Mouse (Mus musculus) induced T-regulatory cell, adult 2 months (primary cell): ENCODE results near the gene Dbf4.
A peak's percentile ranks its signal among the peaks of the same experiment; 100 is the strongest.

Experiments
- DNase-seq: peaks from one replicate; pipeline ENCODE4 v3.0.0-alpha.2; 2012; ENCODE audit warnings: low read depth

Dbf4 gene

DNA sequence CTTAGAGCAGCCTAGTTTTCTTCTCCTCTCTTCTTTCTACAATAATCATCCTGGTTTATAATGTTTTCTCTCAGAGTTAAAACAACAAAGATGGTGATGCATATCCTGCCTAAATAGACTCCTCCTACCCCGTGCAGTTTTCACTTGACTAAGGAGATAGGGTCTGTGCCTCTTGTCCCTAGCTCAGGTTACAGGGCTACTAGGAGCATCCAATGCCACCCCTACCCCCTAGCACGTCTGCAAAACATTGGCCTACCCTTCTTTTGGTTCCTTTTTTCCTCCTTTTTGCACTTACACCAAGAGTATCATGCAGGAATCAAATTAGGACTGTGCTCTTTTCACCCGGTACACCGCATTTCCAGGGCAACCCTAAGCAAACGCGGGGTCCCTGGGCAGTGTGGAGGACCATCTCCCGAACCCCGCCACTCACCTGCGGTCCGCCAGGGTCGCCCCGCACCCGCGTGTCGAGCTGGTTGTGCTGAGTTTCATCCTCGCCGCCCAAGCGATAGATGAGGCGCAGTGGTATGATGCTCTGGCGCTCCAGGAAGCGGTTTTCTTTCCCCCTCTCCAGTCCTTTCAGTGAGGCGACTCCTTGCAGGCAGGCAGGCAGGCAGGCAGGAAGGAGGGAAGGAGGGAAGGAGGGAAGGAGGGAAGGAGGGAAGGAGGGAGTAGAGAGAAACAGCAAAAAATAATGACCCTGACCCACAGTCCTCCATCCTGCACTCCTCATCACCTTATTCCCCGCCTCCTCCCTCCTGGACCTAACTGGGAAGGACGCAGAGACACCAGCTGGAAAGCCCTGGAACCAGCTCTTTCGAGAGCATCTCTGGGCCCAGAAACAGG lies 55.5 kb downstream of the Dbf4 start:
- DNase-seq = no peak

DNA sequence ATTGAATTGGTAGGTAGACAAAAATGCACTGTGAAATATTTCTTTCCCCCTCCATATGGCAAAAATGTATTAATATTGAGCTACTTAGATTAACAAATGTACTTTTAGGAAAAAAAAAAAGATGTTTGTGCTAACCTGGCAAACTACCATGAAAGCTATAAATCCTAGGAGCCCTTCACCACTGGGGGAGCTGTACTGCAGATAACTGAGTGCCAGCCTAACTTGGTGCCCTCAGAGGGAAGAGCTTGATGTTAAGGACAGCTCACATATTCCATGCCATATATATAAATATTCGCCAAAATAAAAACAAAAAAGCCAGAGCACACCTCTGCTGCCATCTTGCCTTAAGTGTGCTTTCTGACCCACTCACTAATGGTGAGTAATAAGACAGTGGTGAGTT lies 60.2 kb downstream of the Dbf4 start:
- DNase-seq = peak; percentile 3

DNA sequence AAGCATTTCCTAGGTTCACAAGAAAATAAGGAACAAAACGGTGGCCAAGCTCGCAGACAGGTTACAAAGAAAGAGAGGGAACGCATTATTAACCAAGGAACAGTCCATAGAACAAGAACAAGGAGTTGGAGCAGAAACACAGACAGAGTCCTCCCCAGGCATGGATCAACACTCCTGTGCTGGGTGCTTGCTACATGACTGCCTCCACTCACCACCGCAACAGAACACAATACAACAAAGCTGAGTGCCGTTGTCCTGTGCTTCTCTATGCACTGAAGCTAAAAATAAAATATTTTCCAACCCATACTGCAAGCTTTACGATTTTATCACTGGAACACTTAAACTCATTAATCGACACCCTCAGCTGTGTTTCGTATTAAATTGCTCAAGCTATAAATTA lies 64.8 kb downstream of the Dbf4 start:
- no peak for DNase-seq

DNA sequence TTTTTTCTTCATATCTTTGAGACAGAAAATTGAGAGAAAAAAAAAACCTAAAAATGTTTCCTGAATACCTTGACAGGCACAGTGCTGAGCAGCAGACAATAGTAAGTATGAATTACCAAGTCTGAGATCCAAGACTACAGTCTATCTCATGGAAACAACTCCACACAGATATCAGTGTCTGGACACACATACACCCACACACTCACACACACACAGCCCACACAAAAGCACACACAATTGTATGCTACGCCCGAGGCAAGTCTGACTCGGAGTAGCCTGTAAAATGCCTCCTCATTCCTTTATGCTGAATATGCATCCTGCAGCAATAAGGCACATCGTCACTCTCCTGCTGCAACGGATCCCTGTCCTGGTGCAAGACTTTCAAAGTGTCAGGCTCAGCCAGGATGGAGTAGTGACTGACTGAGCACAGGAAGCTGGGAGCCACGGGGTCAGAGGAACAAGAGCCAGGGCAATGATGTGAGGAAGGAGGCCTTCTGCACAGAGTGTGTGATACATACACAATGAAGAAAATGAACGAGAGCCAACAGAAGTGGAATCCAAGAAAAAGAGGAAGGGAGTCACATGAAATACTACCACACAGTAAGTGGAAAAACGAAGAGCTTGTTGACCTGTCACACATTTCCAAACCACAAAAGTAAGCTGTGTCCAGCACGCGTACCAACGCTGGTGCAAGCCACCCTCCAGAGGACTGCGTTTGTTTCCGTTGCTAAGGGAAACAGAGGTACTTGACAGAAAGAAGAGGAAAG lies 65.4 kb downstream of the Dbf4 start:
- DNase-seq = no peak

DNA sequence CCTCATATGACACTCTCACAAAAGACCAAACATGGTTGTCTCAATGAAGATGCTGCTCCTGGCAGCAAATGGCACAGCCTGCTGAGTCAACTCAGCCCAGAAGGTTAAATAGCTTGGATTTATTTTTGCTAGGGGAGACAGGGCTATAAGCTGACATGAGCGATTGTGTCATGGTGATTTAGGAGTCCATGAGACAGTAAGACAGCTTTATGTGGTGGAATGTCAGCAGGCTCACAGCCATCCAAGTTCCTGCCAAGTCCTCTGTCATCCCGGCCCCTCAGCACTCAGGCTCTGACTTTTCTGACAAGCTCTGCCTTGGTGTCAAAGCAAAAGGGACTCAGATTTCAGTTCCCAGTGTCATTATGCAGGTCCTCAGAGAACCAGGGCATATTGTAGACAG lies 66.2 kb downstream of the Dbf4 start:
- DNase-seq = no peak

DNA sequence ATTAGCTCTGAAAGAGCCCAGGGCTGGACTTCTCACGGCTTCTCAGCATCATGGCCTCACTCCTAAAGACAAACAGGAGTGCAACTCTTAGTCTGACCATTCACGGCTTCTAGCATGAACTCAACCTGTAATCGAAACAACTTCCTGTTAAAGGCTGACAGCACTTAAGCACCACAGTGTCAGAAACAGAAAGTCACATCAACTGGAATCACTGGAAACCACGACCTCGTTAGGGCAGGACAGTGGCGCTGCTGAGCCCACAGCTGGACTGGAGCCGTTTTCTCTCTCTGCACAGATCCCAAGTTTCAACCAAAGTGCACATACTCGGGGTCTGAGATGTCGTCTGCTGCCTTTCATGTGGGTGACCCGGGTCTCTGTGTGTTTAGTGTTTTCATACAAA lies 73.0 kb downstream of the Dbf4 start:
- DNase-seq = peak; percentile 4
